Mouse (Mus musculus) R1 (cell line): ENCODE results near the gene Polr1b.

Experiments used
- DNase-seq: peaks from one replicate; pipeline ENCODE4 v3.0.0-alpha.2; 2018; ENCODE audit warnings: low read depth, low spot score

The Polr1b gene

GRCm38 (mm10) chr2:129100784-129101310 lies at the start of gene Polr1b:
Polr1b (plus strand) TSS chr2:129100995.
- DNase-seq = peak; percentile 98

- no peak for DNase-seq
Observed at GRCm38 (mm10) chr2:129052451-129052983, 48.3 kb upstream of the Polr1b start.

- DNase-seq = no peak
Observed at GRCm38 (mm10) chr2:129055741-129056140, 45.1 kb upstream of the Polr1b start.

GRCm38 (mm10) chr2:129056597-129056996 lies 44.2 kb upstream of the Polr1b start:
- DNase-seq = peak; percentile 98

- DNase-seq = peak; percentile 79
Observed at GRCm38 (mm10) chr2:129057256-129057655, 43.5 kb upstream of the Polr1b start.

GRCm38 (mm10) chr2:129057920-129058361 lies 42.9 kb upstream of the Polr1b start:
- DNase-seq = no peak

- peak; percentile 92 for DNase-seq
Observed at GRCm38 (mm10) chr2:129061456-129062059, 39.2 kb upstream of the Polr1b start.

GRCm38 (mm10) chr2:129065437-129066282 lies 35.1 kb upstream of the Polr1b start, which contains the start of gene Ttl:
Ttl (plus strand) TSS chr2:129065942.
- peak; percentile 76 for DNase-seq

- peak; percentile 90 for DNase-seq
Observed at GRCm38 (mm10) chr2:129066326-129066725, 34.5 kb upstream of the Polr1b start.

GRCm38 (mm10) chr2:129070296-129070695 lies 30.5 kb upstream of the Polr1b start:
- DNase-seq = no peak

- peak; percentile 80 for DNase-seq
Observed at GRCm38 (mm10) chr2:129078313-129078712, 22.5 kb upstream of the Polr1b start.

GRCm38 (mm10) chr2:129079194-129079593 lies 21.6 kb upstream of the Polr1b start:
- DNase-seq = no peak

GRCm38 (mm10) chr2:129081097-129081496 lies 19.7 kb upstream of the Polr1b start:
- no peak for DNase-seq

GRCm38 (mm10) chr2:129083514-129083913 lies 17.3 kb upstream of the Polr1b start:
- DNase-seq = no peak

GRCm38 (mm10) chr2:129084959-129085358 lies 15.8 kb upstream of the Polr1b start:
- DNase-seq = peak; percentile 50

- no peak for DNase-seq
Observed at GRCm38 (mm10) chr2:129087520-129087919, 13.3 kb upstream of the Polr1b start.

GRCm38 (mm10) chr2:129090370-129090769 lies 10.4 kb upstream of the Polr1b start:
- no peak for DNase-seq

- DNase-seq = no peak
Observed at GRCm38 (mm10) chr2:129092810-129093209, 8.0 kb upstream of the Polr1b start.

- peak; percentile 23 for DNase-seq
Observed at GRCm38 (mm10) chr2:129093926-129094724, 6.7 kb upstream of the Polr1b start.

- DNase-seq = no peak
Observed at GRCm38 (mm10) chr2:129112924-129113323, 12.1 kb downstream of the Polr1b start.

GRCm38 (mm10) chr2:129115706-129116367 lies 15.0 kb downstream of the Polr1b start:
- DNase-seq = no peak
